Mouse (Mus musculus): Measurements from ENCODE around the gene Itpka.
"Not testable (repeated sequence)": the region's sequence is repeated elsewhere in the genome, so short reads cannot be mapped to it uniquely, and the experiment has no call there.

The Itpka gene

DNA sequence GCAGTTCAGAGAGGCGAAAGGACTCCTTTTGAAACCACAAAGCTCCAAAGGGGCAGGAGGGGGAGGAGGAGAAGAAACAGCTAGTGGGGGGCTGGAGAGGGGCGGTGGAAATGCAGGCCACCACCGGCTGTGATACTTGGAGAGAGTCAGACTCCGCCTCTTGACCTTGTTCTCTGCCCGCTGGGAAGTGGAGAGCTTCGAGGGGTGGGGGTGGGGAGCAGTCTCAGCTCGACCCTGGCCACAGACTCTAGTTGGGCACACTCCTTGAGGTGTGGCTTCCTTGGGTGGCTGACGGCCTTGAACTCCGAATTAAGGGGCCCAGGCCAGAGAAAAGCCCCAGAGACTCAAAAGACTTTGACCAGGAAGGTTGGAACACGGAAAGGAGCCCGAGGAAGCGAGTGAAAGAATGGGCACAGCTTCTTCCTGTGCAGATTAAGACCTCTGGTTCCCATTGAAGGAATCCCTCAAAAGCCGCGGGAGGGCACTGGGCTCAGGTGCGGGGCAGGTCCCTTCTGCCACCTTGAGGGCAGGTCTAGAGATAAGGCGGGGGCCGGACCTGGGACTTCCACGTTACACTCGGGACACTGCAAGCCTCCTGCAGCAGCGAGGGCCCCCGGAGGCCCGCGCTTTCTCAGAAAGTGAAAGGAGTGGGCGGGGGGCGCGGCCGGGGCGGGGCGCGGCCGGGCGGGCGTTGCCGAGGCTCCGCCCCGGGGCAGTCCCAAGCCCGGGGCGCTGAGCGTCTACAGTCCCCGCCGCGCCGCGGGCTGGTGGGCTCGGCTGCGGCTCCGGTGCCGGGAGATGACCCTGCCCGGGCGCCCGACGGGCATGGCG lies at the start of gene Itpka:
Gene Itpka (plus strand): TSS at position 757 of the 831 bp plus-strand sequence.
- DNase-seq (ENCODE audit: low spot score in 2 of 2) = peak; percentile 66 to 72

DNA sequence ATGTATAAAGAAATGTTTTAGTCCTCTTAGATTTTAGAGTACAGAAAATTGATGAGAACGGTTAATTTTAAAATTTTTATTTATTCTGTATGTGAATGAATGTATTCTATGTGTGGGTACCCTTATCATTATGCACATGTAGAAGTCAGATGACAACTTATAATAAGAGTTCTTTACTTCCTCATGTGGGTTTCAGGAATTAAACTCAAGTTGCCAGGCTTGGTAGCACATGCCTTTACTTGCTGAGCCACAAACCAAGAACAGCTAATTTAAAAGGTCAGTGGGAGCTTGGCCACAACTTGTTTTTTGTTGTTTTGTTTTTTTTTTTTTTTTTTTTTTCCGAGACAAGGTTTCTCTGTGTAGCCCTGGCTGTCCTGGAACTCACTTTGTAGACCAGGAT lies 47.3 kb upstream of the Itpka start:
- DNase-seq (ENCODE audit: low spot score in 2 of 2) = no peak

DNA sequence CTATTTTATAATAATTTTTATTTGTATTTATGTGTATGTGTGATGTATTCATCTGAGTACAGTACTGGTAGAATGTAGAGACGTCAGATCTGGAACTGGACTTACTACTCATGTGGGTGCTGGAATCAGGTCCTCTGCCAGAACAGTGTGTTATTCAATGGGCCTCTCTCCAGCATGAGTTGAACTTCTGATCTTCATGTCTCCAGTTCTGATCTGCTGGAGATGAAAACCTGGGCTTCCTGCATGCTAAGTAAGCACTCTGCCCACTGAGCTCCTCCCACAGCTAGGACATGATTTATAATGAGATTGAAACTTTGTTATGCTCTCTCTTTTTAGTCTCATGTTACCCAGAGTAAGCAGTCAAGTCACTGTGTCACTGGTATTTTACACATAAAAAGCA lies 46.0 kb upstream of the Itpka start:
- no peak for DNase-seq (ENCODE audit: low spot score in 2 of 2)

DNA sequence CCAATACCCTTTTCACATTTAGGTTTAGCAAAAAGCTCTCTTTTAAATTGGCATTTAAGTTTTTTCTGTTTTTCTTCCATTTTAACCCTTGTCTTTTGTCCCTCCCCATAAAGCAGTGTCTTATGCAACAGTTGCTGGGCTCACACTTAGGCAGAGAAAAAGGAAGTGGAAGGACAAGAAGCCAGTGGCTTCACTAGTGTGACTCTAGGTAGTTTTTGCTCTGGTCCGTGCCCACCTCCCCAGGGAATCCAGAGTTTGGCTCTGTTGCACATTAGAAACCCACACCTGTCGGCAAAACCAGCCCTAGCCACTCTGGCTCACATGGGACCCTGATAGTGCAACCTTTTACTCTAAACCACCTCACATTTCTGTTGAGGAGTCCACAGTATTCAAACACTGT lies 43.7 kb upstream of the Itpka start:
- peak; percentile 77 to 80 for DNase-seq (ENCODE audit: low spot score in 2 of 2)

DNA sequence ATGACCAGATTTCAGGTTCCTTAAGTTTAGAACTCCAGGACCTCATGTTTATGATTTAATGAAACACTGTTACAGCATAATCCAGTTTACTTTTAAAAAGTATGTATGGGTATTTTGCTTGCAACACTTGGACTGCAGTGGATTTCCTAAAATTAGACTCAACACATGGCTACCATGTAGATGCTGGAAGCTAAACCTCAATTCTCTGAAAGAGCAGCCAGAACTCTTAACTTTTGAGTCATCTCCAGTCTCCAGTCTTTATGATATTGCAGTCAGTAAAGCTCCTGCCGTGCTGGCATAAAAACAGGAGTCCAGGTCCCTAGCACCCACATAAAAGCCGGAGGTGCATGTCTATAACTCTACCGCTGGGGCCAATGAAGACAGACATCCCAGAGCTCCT lies 42.2 kb upstream of the Itpka start:
- DNase-seq (ENCODE audit: low spot score in 2 of 2) = no peak

DNA sequence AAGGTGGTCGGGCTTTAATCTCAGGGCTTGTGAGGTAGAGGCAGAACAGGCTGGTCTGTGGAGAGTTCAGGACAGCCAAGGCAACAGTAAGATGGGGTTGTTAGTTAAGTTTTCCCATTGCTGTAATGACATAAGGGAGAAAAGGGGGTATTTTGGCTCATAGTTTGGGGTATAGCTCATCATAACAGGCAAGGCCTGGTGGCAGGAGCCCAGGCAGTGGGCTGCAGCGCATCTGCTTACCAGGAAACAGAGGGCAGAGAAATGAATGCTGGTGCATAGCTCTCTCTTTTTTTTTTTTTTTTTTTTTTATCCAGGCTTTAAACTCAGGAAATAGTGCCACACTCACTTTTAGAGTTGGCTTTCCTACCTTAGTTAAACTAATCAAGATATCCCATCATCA lies 39.0 kb upstream of the Itpka start:
- DNase-seq (ENCODE audit: low spot score in 2 of 2) = no peak

DNA sequence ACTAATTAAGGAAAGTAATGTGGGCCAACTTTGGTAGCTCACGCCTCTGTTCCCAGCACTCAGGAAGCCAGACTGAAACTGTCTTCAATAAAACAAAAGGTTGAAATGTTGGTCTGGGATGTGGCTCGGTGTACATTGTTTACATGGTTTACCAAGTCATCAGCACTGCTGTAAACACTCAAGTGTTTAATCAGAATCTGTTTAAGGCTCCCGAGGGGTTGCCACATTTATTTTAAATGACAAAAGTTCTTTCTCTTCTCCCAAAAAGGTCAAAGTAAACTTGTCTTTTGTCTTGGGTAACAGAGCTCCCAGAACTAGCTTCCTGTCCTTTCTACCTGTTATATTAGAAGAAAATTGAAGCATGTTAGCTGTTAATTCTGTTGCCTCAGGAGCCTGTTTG lies 34.5 kb upstream of the Itpka start:
- DNase-seq (ENCODE audit: low spot score in 2 of 2) = no peak

DNA sequence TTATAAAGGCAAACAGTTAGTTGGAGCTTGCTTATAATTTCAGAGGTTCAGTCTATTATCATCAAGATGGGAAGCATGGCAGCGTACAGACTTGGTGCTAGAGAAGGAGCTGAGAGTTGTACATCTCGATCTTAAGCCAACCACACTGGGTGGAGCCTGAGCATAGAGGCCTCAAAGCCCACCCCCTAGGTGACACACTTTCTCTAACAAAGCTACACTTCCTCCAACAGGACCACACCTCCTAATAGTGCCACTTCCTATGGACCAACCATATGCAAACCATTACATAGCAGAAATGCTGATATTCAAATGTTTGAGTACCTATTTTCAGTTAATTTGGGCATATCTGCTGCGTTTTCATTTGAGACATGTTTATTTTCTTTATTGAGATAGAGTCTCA lies 32.1 kb upstream of the Itpka start:
- DNase-seq (ENCODE audit: low spot score in 2 of 2) = no peak

DNA sequence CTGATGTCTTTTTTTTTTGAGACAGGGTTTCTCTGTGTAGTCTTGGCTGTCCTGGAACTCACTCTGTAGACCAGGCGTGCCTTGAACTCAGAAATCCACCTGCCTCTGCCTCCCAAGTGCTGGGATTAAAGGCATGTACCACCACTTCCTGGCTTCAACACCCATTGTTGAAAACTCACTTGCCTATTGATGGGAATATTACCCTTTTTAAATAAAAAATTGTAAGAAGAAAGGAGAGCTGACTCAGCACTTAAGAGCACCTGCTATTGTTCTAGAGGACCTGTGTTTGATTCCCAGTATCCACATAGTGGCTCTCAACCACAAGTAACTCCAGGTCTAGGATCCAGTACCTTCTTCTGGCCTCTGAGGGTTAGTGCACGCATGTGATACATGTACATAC lies 26.3 kb upstream of the Itpka start:
- not testable (repeated sequence) for DNase-seq (ENCODE audit: low spot score in 2 of 2)

DNA sequence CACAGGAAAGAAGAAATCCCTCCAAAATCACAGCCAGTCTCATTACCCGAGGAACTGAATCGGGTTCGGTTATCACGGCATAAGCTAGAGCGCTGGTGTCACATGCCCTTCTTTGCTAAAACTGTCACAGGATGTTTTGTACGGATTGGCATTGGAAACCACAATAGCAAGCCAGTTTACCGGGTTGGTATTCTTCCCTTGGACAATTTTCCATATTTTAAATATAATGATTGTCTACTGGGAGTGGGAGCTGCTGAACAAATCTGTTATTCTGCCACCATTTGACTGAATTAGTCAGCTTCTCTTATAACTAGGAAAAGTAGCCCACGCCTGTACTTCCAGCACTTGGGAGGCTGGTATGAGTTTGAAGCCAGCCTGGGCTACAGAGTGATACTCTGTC lies 21.1 kb upstream of the Itpka start:
- DNase-seq (ENCODE audit: low spot score in 2 of 2) = no peak

DNA sequence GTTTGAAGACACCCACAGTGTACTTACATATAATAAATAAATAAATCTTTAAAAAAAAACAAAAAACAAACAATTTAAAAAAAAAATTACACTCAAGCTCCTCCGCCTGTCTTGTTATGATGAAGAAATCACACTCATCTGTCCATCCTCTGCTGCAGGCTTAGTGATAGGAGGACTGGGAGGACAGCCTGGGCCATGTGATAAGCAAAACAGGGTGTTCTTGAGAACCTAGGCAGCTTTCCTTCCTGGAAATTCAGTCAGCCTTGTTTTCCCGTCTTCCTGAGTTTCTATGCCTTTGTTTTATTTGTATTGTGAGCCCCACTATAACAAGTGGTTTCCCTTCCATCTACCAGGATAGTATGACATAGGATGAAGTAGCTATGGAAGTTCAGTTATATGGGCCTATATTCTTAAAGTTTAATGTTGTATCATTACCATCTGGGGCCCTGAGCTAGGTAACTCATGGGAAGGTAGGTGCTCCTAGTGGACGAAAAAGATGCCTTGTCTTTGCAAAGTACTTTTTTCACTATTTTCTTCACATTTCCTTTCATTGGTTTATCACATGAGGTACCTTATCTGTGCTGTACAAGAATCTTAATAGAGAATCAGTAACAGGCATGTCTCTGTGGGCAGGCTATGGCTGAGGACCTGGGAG lies 14.2 kb upstream of the Itpka start:
- DNase-seq (ENCODE audit: low spot score in 2 of 2) = no peak

DNA sequence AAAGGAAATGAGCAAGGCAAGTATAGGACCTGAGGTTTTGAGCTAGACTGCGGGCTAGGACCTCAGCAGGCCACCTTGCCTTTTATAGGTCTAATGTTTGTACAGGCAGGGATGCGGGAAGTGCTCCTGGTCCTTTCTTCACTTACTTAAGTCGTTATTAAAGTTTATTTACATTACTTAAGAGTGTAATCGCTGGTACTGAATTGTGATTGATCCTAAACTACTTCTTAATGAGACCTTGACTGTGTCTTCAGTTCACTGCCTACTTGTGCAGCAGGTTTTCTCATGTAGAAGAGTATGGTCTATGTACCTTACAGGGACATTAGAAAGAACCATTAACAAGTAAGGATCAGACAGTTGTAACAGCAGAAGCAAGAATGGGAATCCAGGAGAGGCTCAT lies 11.4 kb upstream of the Itpka start:
- no peak for DNase-seq (ENCODE audit: low spot score in 2 of 2)

DNA sequence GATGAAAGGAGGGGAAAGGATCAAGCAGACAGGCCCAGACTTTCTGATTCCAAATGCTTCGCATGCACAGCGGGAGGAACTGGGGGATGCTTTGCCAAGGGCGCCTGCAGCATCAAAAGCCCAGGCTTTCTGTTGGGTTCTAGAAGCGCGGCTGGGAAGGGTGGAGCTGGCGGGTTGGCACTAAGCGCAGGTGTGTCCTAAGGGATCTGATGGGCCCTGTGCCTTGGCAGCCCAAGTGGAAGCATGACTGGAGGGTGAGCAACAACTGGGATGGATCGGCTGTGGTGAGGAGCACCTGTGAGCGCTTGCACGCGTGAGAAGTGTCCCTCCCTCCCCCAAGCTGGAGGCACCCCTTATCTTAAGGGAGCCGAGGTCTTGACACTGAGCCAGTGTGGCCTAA lies 5.0 kb upstream of the Itpka start:
- DNase-seq (ENCODE audit: low spot score in 2 of 2) = no peak

DNA sequence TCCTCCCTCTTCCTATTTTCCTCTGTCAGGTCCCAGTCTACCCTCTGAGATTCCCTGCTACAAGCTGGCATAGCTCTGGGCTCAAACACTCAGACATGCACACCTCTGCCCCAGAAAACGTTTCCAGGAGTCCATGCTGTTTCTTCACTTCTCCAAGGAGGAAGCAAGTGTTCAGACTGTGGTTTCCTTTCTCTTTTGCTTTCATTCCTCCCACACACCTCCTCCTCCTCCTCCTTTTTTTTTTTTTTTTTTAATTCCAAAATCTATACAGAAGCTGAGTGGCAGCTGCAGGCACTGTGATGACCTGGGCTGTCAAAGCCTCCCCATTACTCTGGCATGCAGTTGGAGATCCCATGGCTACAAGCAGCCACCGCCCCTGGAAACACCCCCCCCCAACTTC lies 1.6 kb upstream of the Itpka start:
- DNase-seq (ENCODE audit: low spot score in 2 of 2) = no peak

DNA sequence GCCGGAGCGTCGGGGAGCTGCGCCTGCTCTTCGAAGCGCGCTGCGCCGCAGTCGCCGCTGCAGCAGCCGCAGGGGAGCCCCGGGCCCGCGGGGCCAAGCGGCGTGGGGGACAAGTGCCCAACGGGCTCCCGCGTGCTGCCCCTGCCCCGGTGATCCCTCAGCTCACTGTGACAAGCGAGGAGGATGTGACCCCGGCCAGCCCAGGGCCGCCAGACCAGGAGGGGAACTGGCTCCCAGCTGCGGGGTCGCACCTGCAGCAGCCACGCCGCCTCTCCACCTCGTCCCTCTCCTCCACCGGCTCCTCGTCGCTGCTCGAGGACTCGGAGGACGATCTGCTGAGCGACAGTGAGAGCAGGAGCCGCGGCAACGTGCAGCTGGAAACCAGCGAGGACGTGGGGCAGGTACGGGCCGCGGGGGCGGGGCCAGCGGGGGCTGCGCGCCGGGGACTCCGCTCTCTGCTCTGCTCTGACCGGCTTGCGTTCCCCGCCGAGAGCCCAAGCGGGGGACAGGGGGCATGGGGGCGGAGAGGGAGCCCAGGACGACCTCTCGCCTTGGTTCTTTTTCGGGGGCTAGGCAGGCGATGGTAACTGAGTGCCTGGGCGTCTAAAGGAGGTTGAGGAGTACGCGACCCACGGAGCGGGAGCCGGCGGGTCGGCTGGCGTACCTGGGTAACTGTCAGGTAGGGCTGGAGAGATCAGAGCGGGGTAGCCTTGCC lies 481 bp downstream of the Itpka start:
- DNase-seq (ENCODE audit: low spot score in 2 of 2) = peak; percentile 33 to 38

DNA sequence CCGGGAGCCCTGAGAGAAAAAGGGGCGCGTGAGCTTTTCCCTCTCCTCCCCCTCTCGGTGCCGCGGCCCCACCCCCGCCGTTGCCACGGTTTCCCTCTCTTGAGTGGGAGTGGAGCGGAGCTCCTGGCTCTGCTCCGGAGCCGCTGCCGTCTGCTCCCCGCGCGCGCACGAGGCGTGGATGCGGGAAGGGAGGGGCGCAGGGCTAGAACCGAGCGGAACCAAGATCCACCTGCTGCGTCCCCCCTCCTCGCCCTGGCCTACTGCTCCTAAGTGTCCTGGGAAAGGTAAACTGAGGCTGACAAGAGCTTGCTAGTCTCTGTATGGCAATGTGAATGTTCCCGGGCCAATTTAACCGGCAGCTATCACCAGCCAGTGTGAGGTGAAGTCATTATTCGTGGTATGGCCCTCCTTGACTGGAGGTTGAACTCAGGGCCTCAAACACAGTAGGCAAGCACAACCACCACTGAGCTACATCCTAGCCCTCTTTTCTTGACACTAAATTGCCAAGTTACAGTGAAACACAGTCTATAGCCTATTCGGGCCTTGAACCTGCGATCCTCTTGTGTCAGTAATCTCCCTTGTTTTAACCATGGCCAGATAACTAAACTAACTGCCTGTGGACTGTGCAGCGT lies 1.2 kb downstream of the Itpka start:
- DNase-seq (ENCODE audit: low spot score in 2 of 2) = no peak

DNA sequence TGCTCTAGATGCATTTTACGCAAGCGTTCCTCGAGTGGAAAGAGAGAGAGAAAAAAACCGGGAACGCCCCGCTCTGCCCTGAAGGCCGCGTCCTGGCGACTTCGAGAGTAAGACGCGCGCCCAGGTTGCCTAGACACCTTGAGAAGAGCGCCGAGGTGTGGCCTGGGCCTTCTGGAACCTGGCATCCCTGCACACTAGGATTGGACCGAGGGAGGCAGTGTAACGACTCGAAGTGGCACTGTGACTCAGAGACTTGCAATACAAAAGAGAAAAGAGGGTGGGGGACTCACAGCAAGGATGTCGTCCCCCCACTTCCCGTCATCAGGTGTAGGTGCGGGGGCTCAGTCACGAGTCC lies 1.6 kb downstream of the Itpka start:
- no peak for DNase-seq (ENCODE audit: low spot score in 2 of 2)

DNA sequence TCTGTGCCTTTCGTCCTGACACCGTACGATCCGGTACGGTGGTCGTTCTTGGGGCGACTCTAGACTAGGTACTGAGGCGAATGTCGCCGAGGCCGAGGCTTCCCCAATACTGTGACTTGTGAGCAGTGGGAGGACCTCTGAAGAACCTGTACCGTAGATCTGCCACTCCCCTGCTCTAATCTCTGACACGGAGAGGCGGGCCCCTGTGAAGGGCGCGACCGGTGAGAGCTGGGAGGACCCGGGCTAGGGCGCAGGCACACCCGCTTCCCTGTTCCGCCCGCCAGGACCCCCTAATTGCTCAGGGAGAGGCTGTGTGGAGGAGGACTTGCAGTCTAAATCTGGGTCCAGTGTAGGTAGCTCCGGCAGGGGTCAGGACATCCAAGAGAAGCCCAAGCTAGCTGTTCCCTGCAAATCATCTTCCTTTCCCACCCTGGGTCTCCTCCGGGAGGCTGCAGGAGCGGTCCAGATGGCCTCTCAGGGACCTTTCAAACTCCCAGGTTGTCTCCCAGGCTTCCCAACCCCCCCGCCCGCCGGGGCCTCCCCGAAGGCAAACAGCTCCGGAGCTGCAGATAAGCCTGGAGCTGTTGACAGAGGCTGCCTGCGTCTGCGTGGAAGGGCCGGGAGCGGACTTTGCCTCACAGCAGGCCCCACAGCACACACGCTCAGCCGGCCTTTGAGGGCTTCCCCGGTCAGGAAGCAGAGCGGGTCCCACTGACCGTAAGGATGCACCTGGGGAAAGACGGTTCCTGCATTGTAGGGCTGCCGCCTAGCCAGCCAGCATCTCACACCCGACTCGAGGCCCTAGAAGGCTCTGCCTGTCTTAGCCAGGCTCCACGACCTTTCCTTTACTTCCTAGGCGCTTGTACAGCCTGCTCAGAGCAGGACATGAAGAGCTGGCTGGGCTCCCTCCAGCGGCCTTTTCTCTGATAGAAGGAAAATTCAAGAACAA lies 2.3 kb downstream of the Itpka start:
- DNase-seq (ENCODE audit: low spot score in 2 of 2) = peak; percentile 31

DNA sequence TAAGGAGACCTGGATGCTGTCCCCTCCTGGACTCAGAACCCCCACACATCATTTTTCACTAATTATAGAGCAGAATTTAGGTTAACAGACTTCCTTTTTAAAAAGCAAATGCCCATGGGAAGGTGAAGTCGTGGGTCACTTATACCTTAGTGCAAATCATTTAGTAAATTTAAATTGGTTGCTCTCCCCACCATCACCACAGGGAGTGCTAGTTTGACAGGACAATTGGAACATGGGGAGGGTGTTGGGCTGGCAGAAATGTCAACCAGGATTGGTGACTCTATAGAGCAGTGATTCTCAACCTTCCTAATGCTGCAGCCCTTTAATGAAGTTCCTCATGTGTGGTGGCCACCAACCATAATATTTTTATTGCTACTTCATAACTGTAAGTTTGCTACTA lies 3.1 kb downstream of the Itpka start:
- DNase-seq (ENCODE audit: low spot score in 2 of 2) = peak in 1 of 2 experiments; percentile 33

DNA sequence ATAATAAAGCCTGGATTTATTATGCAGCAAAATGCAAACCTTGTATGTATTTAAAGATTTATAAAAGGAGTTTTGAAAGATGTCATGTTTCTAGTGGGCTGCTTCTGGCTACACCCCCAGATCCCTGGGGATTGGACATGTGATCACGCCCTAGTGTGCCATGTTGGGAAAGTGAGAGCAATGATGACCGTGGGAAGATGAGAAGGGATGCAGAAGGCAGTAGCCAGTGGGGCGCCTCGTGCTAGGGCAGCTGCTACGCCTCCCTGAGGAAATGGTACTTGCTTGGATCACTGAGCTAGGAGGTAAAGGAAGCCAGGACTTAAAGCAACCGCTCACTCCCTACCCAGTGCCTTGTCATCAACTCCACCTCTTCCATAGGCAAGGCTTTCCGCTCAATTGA lies 5.4 kb downstream of the Itpka start:
- no peak for DNase-seq (ENCODE audit: low spot score in 2 of 2)

DNA sequence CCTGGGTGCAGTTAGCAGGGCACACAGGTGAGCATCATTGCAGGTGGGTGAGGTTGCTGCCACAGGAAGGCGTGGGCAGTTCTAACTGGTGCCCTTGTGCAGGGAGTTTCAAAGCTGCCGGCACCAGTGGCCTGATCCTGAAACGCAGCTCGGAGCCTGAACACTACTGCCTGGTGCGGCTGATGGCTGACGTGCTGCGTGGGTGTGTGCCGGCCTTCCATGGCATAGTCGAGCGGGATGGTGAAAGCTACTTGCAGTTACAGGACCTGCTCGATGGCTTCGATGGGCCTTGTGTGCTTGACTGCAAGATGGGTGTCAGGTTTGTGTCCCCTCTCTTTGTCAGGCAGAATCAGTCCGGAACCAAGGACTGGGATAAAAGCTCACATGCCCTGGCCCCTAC lies 7.1 kb downstream of the Itpka start:
- DNase-seq (ENCODE audit: low spot score in 2 of 2) = no peak

Data from spleen, postnatal 36 days (tissue).